Mouse (Mus musculus): ENCODE data around the gene Eqtn.

Gene Eqtn

GRCm38 (mm10) chr4:94928743-94929142 lies at the start of gene Eqtn:
Gene Eqtn, minus strand, starts transcription at chr4:94928843.
- no peak for DNase-seq (ENCODE audit: low read depth, low spot score)

DNA sequence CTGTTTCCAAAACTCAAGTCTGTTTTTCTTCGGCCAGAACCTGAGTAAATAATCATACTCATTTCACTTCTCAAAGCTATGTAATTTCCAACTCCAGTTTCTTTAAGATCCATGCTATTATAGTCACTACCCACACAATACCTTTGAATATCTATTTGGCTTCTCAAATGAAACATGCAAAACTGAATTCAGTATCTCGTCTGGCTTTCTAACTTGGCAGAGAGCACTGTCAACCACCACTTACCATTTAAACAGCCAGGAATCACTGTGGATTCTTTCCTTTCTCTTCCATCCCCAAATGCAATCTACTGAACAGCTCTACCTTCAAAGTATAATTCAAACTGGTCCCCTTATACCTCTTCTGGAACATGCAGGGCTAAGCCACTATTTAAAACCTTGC lies 44.7 kb upstream of the Eqtn start:
- DNase-seq (ENCODE audit: low read depth, low spot score) = no peak

DNA sequence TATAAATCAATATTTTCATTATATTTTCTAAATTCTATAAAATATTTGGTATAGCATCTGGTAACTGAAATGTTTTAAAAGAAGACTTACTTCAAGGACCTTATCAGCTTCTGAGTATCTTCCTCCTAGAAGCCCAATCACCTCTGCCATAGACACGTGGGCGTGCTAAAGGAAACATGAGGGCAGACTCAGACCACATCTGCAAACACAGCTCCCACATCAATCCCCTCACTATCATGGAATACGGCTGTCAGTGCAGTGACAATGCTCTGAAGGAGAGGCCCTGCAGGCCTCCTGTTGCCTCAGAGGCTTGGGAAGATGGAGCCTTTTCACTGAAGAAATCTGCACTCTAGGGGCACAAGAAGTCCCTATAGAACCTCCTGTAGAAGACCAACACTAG lies 24.1 kb upstream of the Eqtn start:
- DNase-seq (ENCODE audit: low read depth, low spot score) = no peak

DNA sequence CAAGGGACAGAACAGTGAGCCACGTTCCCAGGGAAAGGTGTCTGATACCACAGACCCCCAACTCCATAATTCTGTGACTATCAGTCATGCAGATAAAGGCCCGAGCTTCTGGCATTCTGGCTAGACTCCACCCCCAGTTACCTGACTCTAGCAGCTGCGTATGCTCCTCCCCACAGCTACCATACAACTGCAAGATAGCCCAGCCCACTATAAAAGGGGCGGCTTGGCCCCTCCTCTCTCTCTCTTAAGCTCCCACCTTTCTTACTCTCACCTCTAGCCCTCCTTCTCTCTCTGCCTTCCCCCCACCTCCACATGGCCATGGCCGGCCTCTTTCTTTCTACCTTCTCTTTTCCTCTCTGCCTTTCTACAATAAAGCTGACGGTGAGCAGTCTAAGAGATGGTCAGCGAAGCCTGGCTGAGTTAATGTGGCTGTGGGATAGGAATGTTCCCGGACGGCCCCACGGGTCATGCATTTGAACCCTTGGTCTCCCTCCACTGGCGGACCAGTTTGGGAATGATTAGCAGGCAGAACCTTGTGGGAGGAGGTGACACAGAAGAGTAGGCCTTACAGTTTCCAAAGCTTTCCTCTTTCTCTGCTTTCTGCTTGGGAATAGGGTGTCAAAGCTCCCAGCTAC lies 12.7 kb upstream of the Eqtn start:
- no peak for DNase-seq (ENCODE audit: low read depth, low spot score)

- no peak for DNase-seq (ENCODE audit: low read depth, low spot score)
These were observed 26.9 kb downstream of the Eqtn start for GRCm38 (mm10) chr4:94901780-94902179.

GRCm38 (mm10) chr4:94900744-94901143 lies 27.9 kb downstream of the Eqtn start:
- peak; percentile 82 for DNase-seq (ENCODE audit: low read depth, low spot score)

All from 3T3-L1 (cell line).